Mouse (Mus musculus): Measurements from ENCODE around the gene Ly6c2. TPM values are rescaled to one million over a fixed set of nuclear protein-coding genes. Genes with fewer than 3 reads are reported as not detected.

The Ly6c2 gene
- 0.55 and 1.2 TPM in 2 replicates for polyA plus RNA-seq (2015; fragmentation: Nextera tagmentation; extraction: Ambion mirVana)

DNA sequence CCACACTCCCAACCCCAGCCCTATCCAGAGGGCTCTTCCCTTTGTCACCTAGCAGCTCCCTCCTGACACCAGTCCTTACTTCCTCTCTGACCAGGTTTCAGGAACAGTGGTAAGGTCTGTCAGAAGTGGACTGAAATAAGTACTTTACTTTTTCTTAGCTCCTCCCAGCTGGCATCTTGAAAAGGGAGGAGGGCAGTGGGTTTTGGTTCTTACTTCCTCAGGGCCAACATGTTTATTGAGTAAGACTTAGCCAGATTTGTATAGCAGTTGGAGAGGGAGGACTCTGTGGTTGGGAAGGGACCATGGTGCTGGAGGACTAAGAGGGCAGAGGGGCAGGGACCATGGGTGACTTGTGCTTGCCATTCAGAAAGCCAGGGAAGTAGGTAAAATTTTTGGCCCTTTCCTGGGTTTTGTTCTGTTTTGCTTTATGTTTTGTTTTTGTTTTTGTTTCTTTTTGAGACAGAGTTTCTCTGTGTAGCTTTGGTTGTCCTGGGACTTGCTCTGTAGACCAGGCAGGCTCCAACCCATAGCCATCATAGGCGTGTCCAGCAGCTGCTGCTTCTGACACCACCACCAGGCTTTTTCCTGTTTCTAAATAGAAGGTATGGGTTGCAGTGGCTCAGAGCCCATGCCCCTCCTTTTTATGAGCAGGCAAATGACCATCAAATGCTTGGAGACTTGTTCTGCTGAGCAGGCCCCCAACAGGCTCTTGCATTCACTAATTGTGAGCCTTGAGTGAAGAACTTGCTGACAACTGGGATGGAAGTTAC lies at the start of gene Ly6c2:
Gene Ly6c2 (minus strand): TSS at position 110 of the 770 bp plus-strand sequence.

DNA sequence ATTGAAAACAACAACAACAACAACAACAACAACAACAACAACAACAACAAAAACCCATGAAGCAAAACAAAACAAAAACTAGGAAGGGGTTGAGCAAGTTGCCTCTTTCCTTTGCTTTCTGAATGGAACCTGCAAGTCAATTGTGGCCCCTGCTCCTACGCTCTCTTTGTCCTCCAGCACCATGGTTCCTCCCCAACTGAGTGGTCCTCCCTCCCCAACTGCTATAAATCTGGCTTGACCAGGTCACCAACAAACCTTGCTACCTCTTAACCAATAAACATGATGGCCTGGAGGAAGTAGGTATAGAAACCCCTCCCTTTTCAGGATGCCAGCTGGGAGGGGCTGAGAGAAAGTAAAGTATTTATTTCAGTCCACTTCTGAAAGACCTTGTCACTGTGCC lies 43.2 kb upstream of the Ly6c2 start, which contains the start of gene Ly6g:
Gene Ly6g (plus strand): TSS at position 301 of the 400 bp plus-strand sequence.

Other genes with a start within 250 kb of the Ly6c2 start
- gene 2010109I03Rik, start 214.9 kb downstream of the Ly6c2 start, polyA plus RNA-seq (2015; fragmentation: Nextera tagmentation; extraction: Ambion mirVana), result 0.22 and 0.28 TPM in 2 replicates
- 0.22 and 0.28 TPM in 2 replicates for gene Ly6i, start 128.5 kb downstream of the Ly6c2 start, polyA plus RNA-seq (2015; fragmentation: Nextera tagmentation; extraction: Ambion mirVana)
- gene Ly6a, start 113.9 kb downstream of the Ly6c2 start, polyA plus RNA-seq (2015; fragmentation: Nextera tagmentation; extraction: Ambion mirVana), result 281 and 303 TPM in 2 replicates
- 72.5 and 86.2 TPM in 2 replicates for gene Ly6c1, start 63.1 kb downstream of the Ly6c2 start, polyA plus RNA-seq (2015; fragmentation: Nextera tagmentation; extraction: Ambion mirVana)
- gene Ly6g, start 43.3 kb upstream of the Ly6c2 start, polyA plus RNA-seq (2015; fragmentation: Nextera tagmentation; extraction: Ambion mirVana), result not detected in 2 replicates
- gene BC025446, start 104.4 kb upstream of the Ly6c2 start, polyA plus RNA-seq (2015; fragmentation: Nextera tagmentation; extraction: Ambion mirVana), result 1.6 and 1.7 TPM in 2 replicates
- gene Ly6f, start 156.5 kb upstream of the Ly6c2 start, polyA plus RNA-seq (2015; fragmentation: Nextera tagmentation; extraction: Ambion mirVana), result not detected in 2 replicates

Measured in urinary bladder, postnatal 0 days (tissue).